Mouse (Mus musculus) kidney, embryonic 16.5 days (tissue): ENCODE measurements at regions not wholly inside any gene's neighbourhood (a gene's known extent, or its start where the extent isn't known, plus 50 kb on each side); places are given as distances from the start of the nearest gene placed in this dataset.

Experiments used
- ATAC-seq: fragments of 200-750 bp; cut with Nextera tagmentation; 2 replicates; pipeline ENCODE4 v1.8.0; 2017; ENCODE audit warnings: moderate TSS enrichment; ENCODE audit not compliant: low FRiP score, low TSS enrichment
- H3K27ac ChIP-seq: fragments of 300-500 bp; sonication (generic); 2 replicates; pipeline ENCODE4 v1.5.1; 2014; ENCODE audit warnings: low read length
- H3K27me3 ChIP-seq: fragments of 300-500 bp; sonication (generic); 2 replicates; pipeline ENCODE4 v1.6.1; 2014; ENCODE audit warnings: low read length, control low read depth, mixed read lengths; ENCODE audit not compliant: insufficient read depth
- H3K36me3 ChIP-seq: fragments of 300-500 bp; sonication (generic); 2 replicates; pipeline ENCODE4 v1.6.1; 2014; ENCODE audit warnings: low read length, control low read depth, mixed read lengths; ENCODE audit not compliant: insufficient read depth
- H3K4me1 ChIP-seq: fragments of 300-500 bp; sonication (generic); 2 replicates; pipeline ENCODE4 v1.6.1; 2014; ENCODE audit warnings: low read length, control low read depth, mixed read lengths; ENCODE audit not compliant: insufficient read depth
- H3K4me2 ChIP-seq: fragments of 300-500 bp; sonication (generic); replicated peaks from 2 replicates; pipeline ENCODE4 v1.6.1; 2014; ENCODE audit warnings: low read depth, low read length
- H3K4me3 ChIP-seq: fragments of 300-500 bp; sonication (generic); 2 replicates; pipeline ENCODE4 v1.5.1; 2014; ENCODE audit warnings: mild to moderate bottlenecking, low read length
- H3K9ac ChIP-seq: fragments of 300-500 bp; sonication (generic); replicated peaks from 2 replicates; pipeline ENCODE4 v1.6.1; 2014; ENCODE audit warnings: low read length
- H3K9me3 ChIP-seq: fragments of 300-500 bp; sonication (generic); 2 replicates; pipeline ENCODE4 v1.6.1; 2016; ENCODE audit warnings: low read length, control low read depth
- WGBS: fragments of 180-500 bp; shearing (Covaris S2); extraction: QIAGEN DNeasy Blood & Tissue Kit; methylation state at CpG from one replicate; pipeline ENCODE4 v1.1.7; 2014; 5-methylcytosine and 5-hydroxymethylcytosine counted together

DNA sequence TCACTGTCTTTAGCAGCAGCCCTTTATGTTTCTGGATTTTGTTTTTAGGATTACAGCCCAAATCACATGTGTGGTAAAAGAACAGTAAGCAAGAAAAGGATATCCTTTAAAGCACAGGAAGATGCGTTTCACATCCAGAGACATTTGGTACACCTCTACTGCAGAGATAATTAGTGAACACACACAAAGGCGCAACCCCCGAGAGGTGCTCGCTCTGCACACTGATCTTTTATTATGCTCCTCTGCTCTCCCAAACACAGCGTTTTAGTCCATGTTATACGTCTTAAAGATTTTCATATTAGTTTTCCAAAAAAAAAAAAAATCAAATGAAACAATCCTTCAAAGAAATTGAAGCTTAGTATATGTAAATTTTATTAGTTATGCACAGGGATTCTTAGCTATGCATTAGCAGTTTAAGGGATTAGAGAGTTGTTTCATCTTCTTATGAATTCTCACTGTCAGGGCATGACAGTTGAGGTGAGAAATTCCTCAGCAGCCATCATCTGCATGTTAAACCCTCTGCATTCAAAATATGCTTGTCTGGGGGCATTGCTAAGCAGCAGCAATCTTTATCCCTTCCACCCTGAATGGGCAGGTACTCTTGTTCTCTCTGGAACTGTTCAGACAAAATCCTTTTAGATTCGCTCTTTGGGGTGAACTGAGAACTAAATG, 397.7 kb upstream of the Robo2 start:
- Histone ChIP-seq H3K27ac (no peak overlapping the region), H3K9ac (no peak overlapping the region), H3K27me3 (no peaks in the 10 kb centered on the region), H3K4me2 (no peak overlapping the region), H3K4me3 (no peak overlapping the region), H3K9me3 (no peaks in the 10 kb centered on the region), H3K36me3 (no peaks in the 10 kb centered on the region), H3K4me1 (no peaks in the 10 kb centered on the region)
- WGBS: 72% methylated on average over 7 of the region's 7 CpGs
- ATAC-seq: no peak

GRCm38 (mm10) chr16:74806775-74807174, 395.1 kb upstream of the Robo2 start:
- Histone ChIP-seq H3K27me3 (no peaks in the 10 kb centered on the region), H3K4me1 (no peaks in the 10 kb centered on the region), H3K4me2 (no peak overlapping the region), H3K4me3 (no peak overlapping the region), H3K36me3 (no peaks in the 10 kb centered on the region), H3K9me3 (no peaks in the 10 kb centered on the region), H3K27ac (no peak overlapping the region), H3K9ac (no peak overlapping the region)
- 59% methylated on average over 2 of the region's 2 CpGs for WGBS
- no peak for ATAC-seq

GRCm38 (mm10) chr16:74801296-74801695, 389.7 kb upstream of the Robo2 start:
- ATAC-seq: peak; percentile 87
- 11% methylated on average over 7 of the region's 7 CpGs for WGBS
- Histone ChIP-seq H3K36me3 (no peaks in the 10 kb centered on the region), H3K4me3 (no peak overlapping the region), H3K27me3 (no peaks in the 10 kb centered on the region), H3K9me3 (no peaks in the 10 kb centered on the region), H3K4me2 (no peak overlapping the region), H3K27ac (no peak overlapping the region), H3K4me1 (no peaks in the 10 kb centered on the region), H3K9ac (no peak overlapping the region)

DNA sequence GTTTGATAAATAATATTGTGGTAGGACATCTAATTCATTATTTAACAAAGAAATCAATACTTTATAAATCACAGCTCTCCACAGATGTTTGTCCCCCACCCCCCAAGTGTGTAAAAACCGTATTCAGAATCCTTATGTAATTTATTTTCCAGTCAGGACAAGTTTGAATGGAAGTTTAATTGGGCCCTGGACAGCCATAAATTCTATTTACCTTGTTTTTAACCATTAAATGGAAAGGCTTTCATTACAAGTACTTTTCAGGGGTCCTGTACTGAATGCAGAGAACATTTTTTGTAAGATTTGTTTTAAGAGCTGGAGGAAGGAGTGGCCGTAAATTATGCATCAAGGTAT, 384.7 kb upstream of the Robo2 start:
- no peaks in the 10 kb centered on the region for H3K36me3 ChIP-seq
- no peaks in the 10 kb centered on the region for H3K9me3 ChIP-seq
- no peak overlapping the region for H3K4me2 ChIP-seq
- H3K4me3 ChIP-seq: no peak overlapping the region
- no peak overlapping the region for H3K27ac ChIP-seq
- H3K9ac ChIP-seq: no peak overlapping the region
- H3K4me1 ChIP-seq: no peaks in the 10 kb centered on the region
- WGBS: 37% methylated on average over 2 of the region's 2 CpGs
- ATAC-seq: no peak
- no peaks in the 10 kb centered on the region for H3K27me3 ChIP-seq

- H3K27ac ChIP-seq: no peak overlapping the region
- no peaks in the 10 kb centered on the region for H3K4me1 ChIP-seq
- ATAC-seq: peak; percentile 54
- no peaks in the 10 kb centered on the region for H3K27me3 ChIP-seq
- H3K4me2 ChIP-seq: no peak overlapping the region
- no peak overlapping the region for H3K9ac ChIP-seq
- H3K36me3 ChIP-seq: no peaks in the 10 kb centered on the region
- no peaks in the 10 kb centered on the region for H3K9me3 ChIP-seq
- 34% methylated on average over 5 of the region's 5 CpGs for WGBS
- H3K4me3 ChIP-seq: no peak overlapping the region
Observed at GRCm38 (mm10) chr16:74795360-74796302, 384.0 kb upstream of the Robo2 start.

GRCm38 (mm10) chr16:74785365-74786119, 373.9 kb upstream of the Robo2 start:
- H3K9me3 ChIP-seq: no peaks in the 10 kb centered on the region
- H3K4me1 ChIP-seq: no peaks in the 10 kb centered on the region
- no peak overlapping the region for H3K4me3 ChIP-seq
- no peak overlapping the region for H3K27ac ChIP-seq
- no peaks in the 10 kb centered on the region for H3K27me3 ChIP-seq
- no peak for ATAC-seq
- no peaks in the 10 kb centered on the region for H3K36me3 ChIP-seq
- no peak overlapping the region for H3K4me2 ChIP-seq
- 72% methylated on average over 9 of the region's 9 CpGs for WGBS
- H3K9ac ChIP-seq: no peak overlapping the region

- WGBS: 86% methylated on average over 2 of the region's 2 CpGs
- no peak overlapping the region for H3K9ac ChIP-seq
Observed at GRCm38 (mm10) chr16:74780388-74780787, 368.8 kb upstream of the Robo2 start.

GRCm38 (mm10) chr16:74768264-74768663, 356.6 kb upstream of the Robo2 start:
- H3K4me1 ChIP-seq: no peaks in the 10 kb centered on the region

More at GRCm38 (mm10) chr16:74780388-74780787, 368.8 kb upstream of the Robo2 start:
- no peaks in the 10 kb centered on the region for H3K36me3 ChIP-seq
- H3K27ac ChIP-seq: no peak overlapping the region
- no peaks in the 10 kb centered on the region for H3K9me3 ChIP-seq
- no peak for ATAC-seq
- H3K27me3 ChIP-seq: no peaks in the 10 kb centered on the region
- no peaks in the 10 kb centered on the region for H3K4me1 ChIP-seq
- H3K4me3 ChIP-seq: no peak overlapping the region
- no peak overlapping the region for H3K4me2 ChIP-seq

DNA sequence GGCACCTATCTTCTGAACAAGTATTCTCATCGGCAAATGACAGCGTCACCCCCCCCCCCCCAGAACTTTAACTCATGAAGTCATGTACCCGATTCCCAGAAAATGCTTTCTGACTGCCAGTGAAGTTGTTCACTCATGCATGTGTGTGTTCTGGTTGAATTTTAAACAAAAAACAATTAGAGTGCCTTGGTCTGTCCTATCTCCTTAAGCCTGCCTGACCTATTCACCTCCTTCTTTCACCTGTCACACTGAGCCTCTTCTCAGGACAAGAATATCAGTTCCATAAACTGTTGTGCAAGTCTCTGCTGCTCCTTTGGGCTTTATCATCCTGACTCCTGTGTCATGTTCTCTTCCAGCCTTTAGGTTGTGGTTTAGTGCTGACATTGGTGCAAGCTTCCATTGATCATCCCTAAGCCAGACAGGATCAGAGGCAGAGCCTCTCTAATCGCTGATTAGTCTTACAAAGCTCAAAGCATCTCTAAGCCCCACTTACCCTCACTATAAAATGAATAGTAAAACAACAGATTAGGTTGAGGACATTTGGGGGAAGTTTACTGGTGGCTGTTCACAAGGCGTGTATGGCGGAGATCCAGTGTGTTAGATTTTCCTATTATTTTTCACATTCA, 345.2 kb upstream of the Robo2 start:
- Histone ChIP-seq H3K9me3 (peaks cover 5% of the 10 kb centered on the region; the same call in 1 of the 2 replicates), H3K9ac (no peak overlapping the region), H3K4me2 (no peak overlapping the region), H3K27ac (no peak overlapping the region), H3K4me1 (no peaks in the 10 kb centered on the region), H3K36me3 (no peaks in the 10 kb centered on the region), H3K4me3 (no peak overlapping the region), H3K27me3 (no peaks in the 10 kb centered on the region)
- WGBS: 67% methylated on average over 6 of the region's 6 CpGs
- peak; percentile 87 for ATAC-seq

More at GRCm38 (mm10) chr16:74768264-74768663, 356.6 kb upstream of the Robo2 start:
- no peak for ATAC-seq
- 92% methylated on average over 4 of the region's 4 CpGs for WGBS
- Histone ChIP-seq H3K4me3 (no peak overlapping the region), H3K9me3 (no peaks in the 10 kb centered on the region), H3K27ac (no peak overlapping the region), H3K36me3 (no peaks in the 10 kb centered on the region), H3K4me2 (no peak overlapping the region), H3K27me3 (no peaks in the 10 kb centered on the region), H3K9ac (no peak overlapping the region)
